Mouse (Mus musculus): ENCODE data around the gene Glyr1. TPM values are rescaled to one million over a fixed set of nuclear protein-coding genes. Genes with fewer than 3 reads are reported as not detected.
A peak's percentile ranks its signal among the peaks of the same experiment; 100 is the strongest.

Gene Glyr1
- total and polyA plus RNA-seq, 2 experiments: 48.6 to 50.3 TPM

DNA sequence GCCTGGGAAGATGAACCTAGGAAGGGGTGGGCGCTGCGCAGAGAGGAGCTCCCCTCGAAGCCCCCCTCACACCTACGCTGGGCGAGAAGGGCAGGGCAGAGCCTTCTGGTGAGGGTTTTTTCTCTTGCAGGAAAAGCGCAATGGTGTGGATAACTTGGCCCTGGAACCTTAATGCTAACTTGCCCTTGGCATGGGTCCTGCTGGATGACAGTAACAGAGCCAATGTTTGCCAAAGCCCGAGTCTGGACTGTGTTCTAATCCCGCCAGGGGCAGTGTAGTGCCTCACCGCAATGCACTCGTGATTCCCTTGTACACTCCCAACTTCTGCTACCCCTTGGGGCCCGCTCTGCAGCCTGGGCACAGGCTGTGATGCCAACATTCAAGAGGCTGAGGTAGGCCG is 41.6 kb downstream of the Glyr1 start:
- no peaks in the 10 kb centered on the region for H3K36me3 ChIP-seq (ENCODE audit: control insufficient read depth, insufficient read depth, low read length)
- peak; percentile 73 for DNase-seq (ENCODE audit: extremely low read depth, low read depth, low spot score)
- no peak overlapping the region for H3K27ac ChIP-seq (replicated peaks; ENCODE audit: insufficient read depth, low read depth, low read length)
- no peaks in the 10 kb centered on the region for H3K27me3 ChIP-seq (ENCODE audit: control insufficient read depth, insufficient read depth, low read length)
- H3K9ac ChIP-seq (ENCODE audit: low read depth, low read length): no peak overlapping the region
- WGBS: 51% methylated on average over 12 of the region's 12 CpGs
- peak; percentile 33; the same call in 1 of the 2 replicates for TF ChIP-seq CTCF (IDR thresholded peaks at IDR 0.05; ENCODE audit: low read depth, low read length)
- no peak for TF ChIP-seq POLR2A (IDR thresholded peaks at IDR 0.05; ENCODE audit: extremely low read depth, insufficient read depth, low read length)
- no peak overlapping the region for H3K4me3 ChIP-seq (ENCODE audit: insufficient read depth, low read depth, low read length)
- H3K4me1 ChIP-seq (ENCODE audit: control insufficient read depth, insufficient read depth, low read length): peaks cover 9% of the 10 kb centered on the region
- H3K79me2 ChIP-seq (ENCODE audit: control insufficient read depth, insufficient read depth, low read length): no peaks in the 10 kb centered on the region

DNA sequence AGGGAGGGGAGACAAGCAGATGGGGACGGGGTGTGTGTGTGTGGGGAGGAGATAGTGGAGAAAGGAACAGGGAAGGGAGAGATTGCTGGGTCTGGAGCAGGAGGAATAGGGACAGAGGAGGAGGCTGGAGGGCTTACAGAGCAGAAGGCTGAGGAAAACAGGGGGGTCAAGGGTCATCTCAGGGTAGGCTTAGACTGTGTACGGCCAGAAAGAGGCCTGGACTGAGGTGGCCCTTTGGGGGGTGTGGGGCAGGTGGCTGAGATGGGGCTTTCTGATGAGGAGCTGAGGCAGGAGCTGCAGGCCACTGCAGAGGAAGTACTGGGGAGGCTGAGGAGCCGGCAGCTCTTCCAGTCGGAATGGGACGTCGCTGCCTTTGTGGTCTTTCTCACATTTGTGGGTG is 42.2 kb downstream of the Glyr1 start:
- TF ChIP-seq CTCF (IDR thresholded peaks at IDR 0.05; ENCODE audit: low read depth, low read length) (no peak), POLR2A (IDR thresholded peaks at IDR 0.05; ENCODE audit: extremely low read depth, insufficient read depth, low read length) (no peak)
- H3K27me3 ChIP-seq (ENCODE audit: control insufficient read depth, insufficient read depth, low read length): no peaks in the 10 kb centered on the region
- H3K36me3 ChIP-seq (ENCODE audit: control insufficient read depth, insufficient read depth, low read length): no peaks in the 10 kb centered on the region
- WGBS: 55% methylated on average over 6 of the region's 6 CpGs
- no peak overlapping the region for H3K27ac ChIP-seq (replicated peaks; ENCODE audit: insufficient read depth, low read depth, low read length)
- H3K9ac ChIP-seq (ENCODE audit: low read depth, low read length): peak overlapping the region; percentile 12; the same call in 1 of the 2 replicates
- H3K4me3 ChIP-seq (ENCODE audit: insufficient read depth, low read depth, low read length): peak overlapping the region; percentile 32; the same call in 1 of the 2 replicates
- H3K4me1 ChIP-seq (ENCODE audit: control insufficient read depth, insufficient read depth, low read length): peaks cover 3% of the 10 kb centered on the region
- no peaks in the 10 kb centered on the region for H3K79me2 ChIP-seq (ENCODE audit: control insufficient read depth, insufficient read depth, low read length)
- no peak for DNase-seq (ENCODE audit: extremely low read depth, low read depth, low spot score)

DNA sequence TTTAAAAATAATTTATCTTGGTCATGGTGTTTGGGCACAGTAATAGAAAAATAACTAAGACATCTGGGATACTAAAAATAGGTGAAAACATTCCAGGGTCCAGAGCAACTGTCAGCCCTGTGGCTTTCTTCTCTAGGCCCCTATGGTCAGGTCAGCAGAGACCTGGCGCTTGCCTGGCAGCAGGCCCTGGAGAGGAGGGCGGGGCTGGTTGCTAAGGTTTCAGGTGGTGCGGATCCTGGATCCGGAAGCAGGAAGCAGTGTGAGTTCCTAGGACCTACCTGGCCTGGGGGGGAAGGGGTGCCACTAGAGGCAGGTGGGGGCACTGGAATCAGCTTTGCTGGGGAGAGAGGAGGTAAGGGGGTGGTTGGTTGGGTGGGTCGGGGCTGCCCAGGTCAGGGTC is 42.6 kb downstream of the Glyr1 start, which contains the start of gene Smim22:
TSS of gene Smim22 (plus strand) at position 222 of the 400 bp plus-strand sequence.
- H3K4me3 ChIP-seq (ENCODE audit: insufficient read depth, low read depth, low read length): peak within 1 kb of the TSS; percentile 32
- H3K36me3 ChIP-seq (ENCODE audit: control insufficient read depth, insufficient read depth, low read length): no peaks in the 10 kb centered on the region
- no peaks in the 10 kb centered on the region; the same call in 1 of the 2 replicates for H3K4me1 ChIP-seq (ENCODE audit: control insufficient read depth, insufficient read depth, low read length)
- TF ChIP-seq POLR2A (IDR thresholded peaks at IDR 0.05; ENCODE audit: extremely low read depth, insufficient read depth, low read length): no peak
- no peak for TF ChIP-seq CTCF (IDR thresholded peaks at IDR 0.05; ENCODE audit: low read depth, low read length)
- H3K79me2 ChIP-seq (ENCODE audit: control insufficient read depth, insufficient read depth, low read length): no peaks in the 10 kb centered on the region
- 43% methylated on average over 5 of the region's 5 CpGs for WGBS
- no peaks in the 10 kb centered on the region for H3K27me3 ChIP-seq (ENCODE audit: control insufficient read depth, insufficient read depth, low read length)
- peak; percentile 19 for DNase-seq (ENCODE audit: extremely low read depth, low read depth, low spot score)
- no peak within 1 kb of the TSS for H3K27ac ChIP-seq (replicated peaks; ENCODE audit: insufficient read depth, low read depth, low read length)
- H3K9ac ChIP-seq (ENCODE audit: low read depth, low read length): peak within 1 kb of the TSS; percentile 12; the same call in 1 of the 2 replicates

GRCm38 (mm10) chr16:5000611-5001010 is 49.1 kb downstream of the Glyr1 start:
- no peak overlapping the region for H3K9ac ChIP-seq (ENCODE audit: low read depth, low read length)
- WGBS: 24% methylated on average over 3 of the region's 3 CpGs
- no peaks in the 10 kb centered on the region for H3K79me2 ChIP-seq (ENCODE audit: control insufficient read depth, insufficient read depth, low read length)
- H3K27ac ChIP-seq (replicated peaks; ENCODE audit: insufficient read depth, low read depth, low read length): no peak overlapping the region
- H3K36me3 ChIP-seq (ENCODE audit: control insufficient read depth, insufficient read depth, low read length): no peaks in the 10 kb centered on the region
- peak; percentile 65 for DNase-seq (ENCODE audit: extremely low read depth, low read depth, low spot score)
- no peak for TF ChIP-seq POLR2A (IDR thresholded peaks at IDR 0.05; ENCODE audit: extremely low read depth, insufficient read depth, low read length)
- TF ChIP-seq CTCF (IDR thresholded peaks at IDR 0.05; ENCODE audit: low read depth, low read length): no peak
- H3K4me1 ChIP-seq (ENCODE audit: control insufficient read depth, insufficient read depth, low read length): no peaks in the 10 kb centered on the region
- no peak overlapping the region for H3K4me3 ChIP-seq (ENCODE audit: insufficient read depth, low read depth, low read length)
- H3K27me3 ChIP-seq (ENCODE audit: control insufficient read depth, insufficient read depth, low read length): no peaks in the 10 kb centered on the region

- Histone ChIP-seq H3K27ac (replicated peaks; ENCODE audit: insufficient read depth, low read depth, low read length) (no peak overlapping the region), H3K4me3 (ENCODE audit: insufficient read depth, low read depth, low read length) (no peak overlapping the region), H3K79me2 (ENCODE audit: control insufficient read depth, insufficient read depth, low read length) (no peaks in the 10 kb centered on the region), H3K27me3 (ENCODE audit: control insufficient read depth, insufficient read depth, low read length) (no peaks in the 10 kb centered on the region), H3K9ac (ENCODE audit: low read depth, low read length) (no peak overlapping the region), H3K36me3 (ENCODE audit: control insufficient read depth, insufficient read depth, low read length) (no peaks in the 10 kb centered on the region), H3K4me1 (ENCODE audit: control insufficient read depth, insufficient read depth, low read length) (no peaks in the 10 kb centered on the region)
- 85% methylated on average over 1 of the region's 1 CpGs for WGBS
- no peak for DNase-seq (ENCODE audit: extremely low read depth, low read depth, low spot score)
- no peak for TF ChIP-seq POLR2A (IDR thresholded peaks at IDR 0.05; ENCODE audit: extremely low read depth, insufficient read depth, low read length)
- TF ChIP-seq CTCF (IDR thresholded peaks at IDR 0.05; ENCODE audit: low read depth, low read length): no peak
Measured at GRCm38 (mm10) chr16:4998984-4999383, 50.7 kb downstream of the Glyr1 start.

GRCm38 (mm10) chr16:4997553-4997952 is 52.1 kb downstream of the Glyr1 start, which contains the start of gene Sept12:
Gene Sept12, minus strand, starts transcription at chr16:4997852.
- no peak for DNase-seq (ENCODE audit: extremely low read depth, low read depth, low spot score)
- WGBS: 22% methylated on average over 3 of the region's 3 CpGs
- no peaks in the 10 kb centered on the region for H3K79me2 ChIP-seq (ENCODE audit: control insufficient read depth, insufficient read depth, low read length)
- TF ChIP-seq POLR2A (IDR thresholded peaks at IDR 0.05; ENCODE audit: extremely low read depth, insufficient read depth, low read length) (no peak), CTCF (IDR thresholded peaks at IDR 0.05; ENCODE audit: low read depth, low read length) (no peak)
- H3K36me3 ChIP-seq (ENCODE audit: control insufficient read depth, insufficient read depth, low read length): no peaks in the 10 kb centered on the region
- no peak within 1 kb of the TSS for H3K27ac ChIP-seq (replicated peaks; ENCODE audit: insufficient read depth, low read depth, low read length)
- no peaks in the 10 kb centered on the region for H3K27me3 ChIP-seq (ENCODE audit: control insufficient read depth, insufficient read depth, low read length)
- no peaks in the 10 kb centered on the region for H3K4me1 ChIP-seq (ENCODE audit: control insufficient read depth, insufficient read depth, low read length)
- no peak within 1 kb of the TSS for H3K9ac ChIP-seq (ENCODE audit: low read depth, low read length)
- no peak within 1 kb of the TSS for H3K4me3 ChIP-seq (ENCODE audit: insufficient read depth, low read depth, low read length)
